Mouse (Mus musculus) small intestine, adult 2 months (tissue): ENCODE measurements around the gene Vhl.

Experiments used
- CTCF ChIP-seq: fragments of 200-500 bp; IDR thresholded peaks from 2 replicates; pipeline ENCODE4 v1.5.1; 2012; ENCODE audit warnings: low read depth, mild to moderate bottlenecking, control low read depth, inconsistent platforms, low read length, moderate library complexity, mixed read lengths; ENCODE audit not compliant: insufficient replicate concordance, insufficient read length; ENCODE audit errors: extremely low read depth
- POLR2A ChIP-seq: fragments of 200-500 bp; IDR thresholded peaks from 2 replicates; pipeline ENCODE4 v1.6.1; 2012; ENCODE audit warnings: low read depth, mild to moderate bottlenecking, control low read depth, inconsistent platforms, low read length, moderate library complexity

GRCm38 (mm10) chr6:113643021-113643420, 19.3 kb downstream of the Vhl start:
- TF ChIP-seq CTCF (no peak), POLR2A (no peak)
